Mouse (Mus musculus): Measurements from ENCODE around the gene Gatd1. TPM values are rescaled to one million over a fixed set of nuclear protein-coding genes. Genes with fewer than 3 reads are reported as not detected.
A peak's percentile ranks its signal among the peaks of the same experiment; 100 is the strongest.
"Not testable (repeated sequence)": the region's sequence is repeated elsewhere in the genome, so short reads cannot be mapped to it uniquely, and the experiment has no call there.

The Gatd1 gene
- total RNA-seq, 2 experiments from 2014 or later = 38.2 to 39.5 TPM

DNA sequence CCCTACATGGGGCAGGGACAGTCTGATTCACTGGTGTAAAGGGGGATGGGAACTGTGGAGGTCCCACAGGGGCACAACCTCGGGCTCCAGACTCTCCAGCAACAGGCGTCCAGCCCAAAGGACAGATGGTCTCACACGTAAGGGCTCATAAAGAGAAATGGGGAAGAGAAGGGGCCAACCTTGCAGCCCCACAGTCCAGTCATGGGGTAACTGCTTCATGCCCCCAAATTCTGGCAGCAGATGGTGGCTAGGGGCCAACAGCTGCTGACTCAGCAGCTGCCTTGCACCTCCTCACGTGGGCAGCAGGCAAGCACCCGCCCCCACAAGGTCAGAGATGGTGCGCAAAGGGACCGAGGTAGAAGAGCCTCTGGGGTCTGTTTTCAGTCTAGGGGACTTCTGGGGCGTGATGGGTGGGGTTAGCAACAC lies 18.3 kb upstream of the Gatd1 start:
- DNase-seq (ENCODE audit: extremely low spot score in 1 of 2, low spot score in 2 of 2) = peak in 1 of 2 experiments; percentile 38
- intact Hi-C loops (cut with DNase I) = no loop called here

DNA sequence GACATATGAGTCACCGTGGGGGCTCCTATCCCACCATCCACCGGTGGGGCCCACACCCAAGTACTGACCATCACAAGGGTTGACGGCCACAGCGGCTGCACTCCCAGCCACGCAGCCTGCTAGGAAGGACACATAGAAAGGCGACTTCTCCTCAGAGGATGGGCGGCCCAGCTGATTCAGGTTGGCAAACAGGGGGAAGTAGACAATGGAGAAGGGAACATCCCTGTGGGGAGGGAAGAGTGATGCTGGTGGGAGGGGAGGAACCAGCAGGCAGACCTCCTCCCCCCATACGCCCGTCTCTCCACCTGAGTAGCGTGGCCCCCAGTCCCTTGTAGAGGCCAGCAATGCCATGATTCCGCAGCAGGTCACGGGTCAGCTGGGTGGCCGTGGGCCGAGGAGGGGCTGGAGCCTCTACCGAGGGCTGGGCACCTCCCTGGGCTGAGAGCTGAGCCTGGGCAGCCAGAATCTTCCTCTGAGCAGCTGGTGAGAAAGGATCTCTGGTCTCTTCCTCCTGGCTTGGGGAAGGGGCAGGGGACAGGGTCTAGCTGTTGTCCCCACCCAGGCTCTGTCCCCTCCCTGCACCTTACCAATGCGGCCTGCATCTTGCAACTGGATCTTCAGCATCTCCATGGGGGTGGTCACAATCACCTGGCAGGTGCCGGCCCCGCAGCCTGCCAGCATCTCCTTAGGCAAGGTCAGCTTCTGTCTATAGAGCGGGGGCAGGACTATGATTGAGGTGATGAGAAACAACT lies 17.7 kb upstream of the Gatd1 start:
- intact Hi-C loops (cut with DNase I) = no loop called here
- peak in 1 of 2 experiments; percentile 34 for DNase-seq (ENCODE audit: extremely low spot score in 1 of 2, low spot score in 2 of 2)

DNA sequence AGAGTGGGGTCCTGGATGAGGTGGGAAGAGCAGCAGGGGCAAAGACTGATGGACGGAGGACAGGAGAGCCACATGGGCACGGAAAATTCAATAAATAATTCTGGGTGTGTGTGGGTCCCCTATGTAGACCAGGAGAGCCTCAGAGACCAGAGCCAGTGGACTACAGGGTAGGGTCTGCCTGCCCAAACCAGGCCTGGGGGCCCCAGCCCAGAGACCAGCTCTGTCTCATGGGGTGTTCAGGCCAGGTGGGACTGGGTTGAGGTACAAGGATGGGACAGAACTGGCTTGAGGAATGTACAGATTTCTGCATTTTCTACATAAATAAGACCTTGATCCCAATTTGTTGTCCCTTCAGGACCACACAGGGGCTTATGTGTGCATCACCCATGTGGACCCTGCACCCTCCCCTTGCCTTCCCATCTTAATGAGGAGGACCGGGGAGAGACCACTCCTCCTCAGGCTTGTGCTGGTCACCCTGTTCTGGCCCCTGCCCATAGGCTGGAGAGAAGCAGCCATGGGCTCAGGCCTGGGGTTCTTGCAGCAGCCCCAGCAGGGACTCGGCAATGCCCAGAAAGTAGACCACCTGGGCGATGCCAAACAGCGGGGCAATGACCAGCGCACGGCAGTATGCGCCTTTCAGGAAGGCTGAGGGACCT lies 16.8 kb upstream of the Gatd1 start:
- DNase-seq (ENCODE audit: extremely low spot score in 1 of 2, low spot score in 2 of 2) = peak in 1 of 2 experiments; percentile 25
- intact Hi-C loops (cut with DNase I) = no loop called here

DNA sequence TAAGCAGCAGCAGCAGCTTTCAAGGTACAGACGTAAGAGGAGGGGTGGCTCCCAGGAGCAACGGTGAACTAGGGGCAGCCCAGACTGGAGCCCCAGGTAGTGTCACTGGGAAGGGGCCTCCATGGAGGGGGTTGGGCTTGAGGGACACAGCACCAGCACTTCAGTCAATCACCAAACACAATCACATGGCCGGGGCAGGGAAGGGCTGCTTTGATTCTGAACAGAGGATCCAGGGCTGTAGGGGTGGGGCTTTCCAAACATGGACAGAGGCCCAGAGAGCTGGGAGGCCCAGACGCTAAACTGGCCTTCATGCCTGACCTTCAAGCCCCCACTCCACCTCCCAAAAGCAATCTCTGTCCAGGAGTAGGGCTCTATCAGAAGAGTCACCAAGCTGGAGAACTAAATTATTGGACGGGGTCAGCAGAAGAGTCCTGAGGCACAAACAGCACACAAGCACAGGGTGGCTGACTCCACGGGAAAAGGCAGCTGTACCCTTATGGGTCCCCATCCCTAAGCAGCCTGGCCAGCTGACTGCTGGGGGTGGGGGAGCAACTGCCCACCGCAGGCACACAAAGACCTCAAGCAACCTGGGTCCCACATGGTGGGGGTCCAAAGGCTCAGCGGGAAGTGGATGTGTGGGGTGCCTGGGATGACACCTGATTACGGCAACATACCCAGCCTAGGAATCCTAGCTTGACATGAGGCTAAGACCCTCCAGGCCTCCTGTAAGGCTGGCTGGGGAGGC lies 16.1 kb upstream of the Gatd1 start:
- intact Hi-C loops (cut with DNase I) = no loop called here
- peak in 1 of 2 experiments; percentile 34 for DNase-seq (ENCODE audit: extremely low spot score in 1 of 2, low spot score in 2 of 2)

DNA sequence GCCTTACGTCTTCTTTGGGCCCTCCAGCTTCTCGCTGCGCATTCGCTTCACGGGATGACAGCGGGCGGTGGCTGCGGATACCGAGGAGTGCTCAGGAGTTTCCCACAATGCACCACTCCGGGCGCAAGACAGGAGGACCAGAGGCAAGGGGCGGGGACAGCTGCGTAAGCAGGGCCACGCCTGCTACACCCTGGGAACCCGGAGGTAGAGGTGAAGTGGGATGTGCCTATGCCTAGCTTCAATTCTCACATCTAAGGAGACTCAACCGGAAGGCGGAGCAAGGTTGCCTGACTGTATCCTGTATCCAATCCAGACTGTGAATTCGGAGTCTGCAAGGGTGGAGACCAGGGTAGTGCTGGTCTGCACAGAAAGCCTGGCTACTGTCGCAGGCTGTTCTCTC lies 15.4 kb upstream of the Gatd1 start, which contains the start of gene Cend1:
Gene Cend1, minus strand, starts transcription at position 182 of the 400 bp plus-strand sequence.
- peak; percentile 86 to 87 for DNase-seq (ENCODE audit: extremely low spot score in 1 of 2, low spot score in 2 of 2)
- intact Hi-C loops (cut with DNase I) = no loop called here

DNA sequence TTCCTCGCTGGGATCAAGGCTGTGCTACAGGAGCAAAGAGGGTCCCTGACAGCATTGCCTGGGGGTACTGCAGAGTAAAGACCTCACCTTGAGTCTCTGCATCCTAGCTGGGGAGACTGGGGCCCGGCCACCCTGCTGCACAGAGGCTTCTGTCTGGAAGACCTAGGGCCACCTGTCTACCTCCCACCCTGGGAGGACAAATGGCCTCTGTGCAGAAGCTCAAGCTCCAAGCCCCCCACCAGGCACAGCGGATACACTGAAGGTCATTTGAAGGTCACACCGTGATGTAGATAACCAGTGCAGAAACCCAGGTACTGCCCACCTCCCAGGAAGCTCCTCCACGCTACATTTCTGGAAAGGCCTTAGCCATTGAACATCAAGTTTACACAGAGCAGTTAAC lies 14.8 kb upstream of the Gatd1 start:
- intact Hi-C loops (cut with DNase I) = no loop called here
- DNase-seq (ENCODE audit: extremely low spot score in 1 of 2, low spot score in 2 of 2) = no peak

DNA sequence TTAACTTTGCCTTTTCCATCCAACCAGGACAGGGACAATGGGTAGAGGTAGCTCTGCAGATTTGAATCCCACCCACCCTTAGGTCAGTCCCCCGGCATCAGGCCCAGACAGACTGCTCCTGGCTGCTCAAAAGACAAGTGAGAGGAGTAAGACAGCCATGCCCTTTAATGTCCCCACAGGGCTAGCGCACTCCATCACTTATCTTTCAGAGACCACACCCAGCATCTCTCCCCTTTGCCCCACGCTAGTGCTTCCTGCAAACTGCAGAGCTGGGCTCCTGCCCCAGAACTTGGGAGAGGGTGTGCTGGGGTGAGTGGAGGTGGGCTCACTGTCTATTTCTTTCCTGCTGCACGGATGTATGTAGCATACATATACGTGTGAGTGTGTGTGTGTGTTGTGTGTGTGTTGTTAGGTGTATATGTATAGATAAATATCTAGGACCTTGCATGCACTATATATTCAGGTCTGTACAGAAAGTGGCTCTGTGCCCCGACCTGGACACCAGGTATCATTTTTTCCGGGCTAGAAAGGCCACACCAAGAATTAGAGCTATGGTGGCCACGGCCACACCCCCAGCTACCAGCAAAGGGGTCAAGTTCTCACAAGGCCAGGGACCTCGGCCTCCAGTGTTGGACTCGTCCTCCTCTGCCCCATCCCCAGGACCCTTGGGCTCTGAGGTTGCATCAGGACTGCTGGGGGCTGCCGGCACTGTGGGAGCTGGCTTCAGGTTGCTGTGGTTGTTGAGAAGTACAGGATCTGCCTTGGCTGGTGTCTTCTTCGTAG lies 13.2 kb upstream of the Gatd1 start:
- intact Hi-C loops (cut with DNase I) = no loop called here

DNA sequence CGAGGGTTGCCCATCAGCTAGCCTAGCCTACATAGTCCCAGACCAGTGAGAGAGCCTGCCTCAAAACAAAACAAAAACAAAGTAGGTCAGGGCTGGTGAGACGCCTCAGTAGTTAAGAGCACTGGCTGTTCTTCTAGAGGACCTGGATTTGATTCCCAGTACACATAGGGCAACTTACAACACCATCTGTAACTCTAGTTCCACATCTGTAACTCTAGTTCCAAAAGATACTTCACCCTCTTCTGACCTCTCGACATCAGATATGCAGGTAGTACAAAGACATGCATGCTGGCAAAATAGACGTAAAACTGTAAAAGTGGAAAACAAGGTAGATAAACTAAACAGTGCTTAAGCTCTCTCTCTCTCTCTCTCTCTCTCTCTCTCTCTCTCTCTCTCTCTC lies 9.9 kb upstream of the Gatd1 start:
- no peak for DNase-seq (ENCODE audit: extremely low spot score in 1 of 2, low spot score in 2 of 2)
- intact Hi-C loops (cut with DNase I) = no loop called here

More for the DNA sequence above, 13.2 kb upstream of the Gatd1 start:
- DNase-seq (ENCODE audit: extremely low spot score in 1 of 2, low spot score in 2 of 2) = peak in 1 of 2 experiments; percentile 24

DNA sequence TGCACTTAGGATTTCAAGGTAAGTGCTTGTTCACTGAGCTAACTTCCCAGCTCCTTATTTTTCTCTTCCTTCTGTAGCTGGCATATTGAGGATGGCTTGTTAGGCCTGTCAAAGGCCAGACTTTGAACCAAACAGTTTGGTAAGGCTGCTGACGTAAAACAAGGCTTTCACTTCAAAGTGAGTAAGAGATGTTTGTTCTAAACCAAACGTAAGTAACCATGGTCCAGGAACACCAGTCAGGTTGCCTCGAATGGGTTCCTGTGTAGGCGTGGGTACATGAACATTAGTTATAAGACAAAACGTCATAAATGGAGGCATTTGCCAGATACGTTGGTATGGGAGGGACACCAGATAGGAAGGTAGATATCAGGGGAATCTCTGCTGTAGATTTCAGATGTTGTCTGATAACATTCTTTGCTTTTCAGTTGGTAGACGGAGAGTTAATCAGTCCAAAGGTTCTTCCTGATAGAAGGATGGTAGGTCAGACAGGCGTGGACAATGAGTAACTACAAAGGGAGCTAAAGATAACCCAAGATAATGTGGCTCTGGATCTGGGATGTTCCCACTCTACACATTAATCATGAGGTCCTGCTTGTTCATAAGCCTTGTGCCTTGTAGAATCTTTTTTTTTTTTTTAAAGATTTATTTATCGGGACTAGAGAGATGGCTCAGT lies 6.2 kb upstream of the Gatd1 start:
- intact Hi-C loops (cut with DNase I) = no loop called here
- DNase-seq (ENCODE audit: extremely low spot score in 1 of 2, low spot score in 2 of 2) = no peak

DNA sequence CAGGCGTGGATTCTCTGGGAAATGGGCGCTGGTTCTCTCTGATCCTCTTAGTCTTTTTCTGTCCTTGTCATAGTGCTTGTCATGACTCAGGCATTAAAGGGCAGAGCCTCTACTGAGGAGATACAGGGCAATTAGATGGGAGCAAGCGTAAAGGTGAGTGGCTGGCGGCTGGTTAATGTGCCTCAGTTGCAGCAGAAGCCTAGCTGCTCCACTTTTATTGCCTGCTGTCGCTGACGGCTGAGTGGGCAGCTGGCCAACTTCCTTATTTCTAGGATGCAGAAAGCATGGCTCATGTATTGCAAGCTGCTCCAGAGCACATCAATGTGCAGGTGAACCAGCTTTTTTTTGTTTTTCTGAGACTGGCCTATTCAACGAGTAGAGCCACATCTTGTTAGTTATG lies 5.0 kb upstream of the Gatd1 start:
- DNase-seq (ENCODE audit: extremely low spot score in 1 of 2, low spot score in 2 of 2) = peak in 1 of 2 experiments; percentile 74
- intact Hi-C loops (cut with DNase I) = no loop called here

DNA sequence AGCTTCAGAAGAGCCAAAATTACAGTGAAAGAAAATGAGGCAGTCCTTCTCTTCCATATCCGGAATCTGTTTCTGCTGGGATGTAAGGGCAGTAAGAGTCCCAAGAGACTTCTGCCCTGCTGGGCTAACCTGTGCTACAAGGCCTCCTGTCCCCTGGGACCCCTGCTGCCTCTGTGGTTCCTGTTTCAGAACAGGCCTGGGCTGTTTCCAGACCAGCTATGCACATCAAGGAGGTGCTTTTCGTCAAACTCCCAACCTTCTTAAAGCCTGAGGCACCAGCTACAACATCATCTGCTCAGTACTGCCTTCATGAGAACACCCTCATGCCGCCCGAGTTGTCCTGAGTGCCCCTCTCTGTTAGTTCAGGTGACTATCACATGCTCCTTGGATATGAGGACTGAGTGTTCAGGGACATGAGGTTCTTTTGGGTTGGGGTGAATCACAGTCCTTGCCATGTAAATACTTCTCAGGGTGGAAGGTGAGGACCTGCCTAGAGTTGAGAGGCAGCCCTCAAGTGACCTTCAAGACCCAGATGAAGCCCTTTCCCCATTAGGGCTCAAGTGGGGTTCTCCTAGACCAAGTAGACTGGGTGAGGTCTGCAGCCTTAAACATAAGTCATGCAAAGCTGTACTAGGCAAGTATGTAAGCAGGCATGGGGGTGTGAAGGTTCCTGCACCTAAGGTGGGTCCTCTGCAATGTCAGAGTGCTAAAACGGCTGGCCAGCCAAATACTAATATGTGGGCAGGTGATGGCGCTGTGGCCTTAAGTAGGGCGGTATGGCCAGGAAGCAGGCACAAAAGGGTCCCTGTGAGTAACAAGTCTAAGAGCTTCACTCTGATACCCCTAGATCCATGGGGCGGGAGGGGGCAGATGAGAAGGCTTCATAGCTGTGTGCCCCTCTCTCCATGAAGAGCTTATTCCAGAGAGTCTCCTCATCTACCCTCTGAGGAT lies 4.1 kb upstream of the Gatd1 start:
- no peak for DNase-seq (ENCODE audit: extremely low spot score in 1 of 2, low spot score in 2 of 2)
- intact Hi-C loops (cut with DNase I) = no loop called here

DNA sequence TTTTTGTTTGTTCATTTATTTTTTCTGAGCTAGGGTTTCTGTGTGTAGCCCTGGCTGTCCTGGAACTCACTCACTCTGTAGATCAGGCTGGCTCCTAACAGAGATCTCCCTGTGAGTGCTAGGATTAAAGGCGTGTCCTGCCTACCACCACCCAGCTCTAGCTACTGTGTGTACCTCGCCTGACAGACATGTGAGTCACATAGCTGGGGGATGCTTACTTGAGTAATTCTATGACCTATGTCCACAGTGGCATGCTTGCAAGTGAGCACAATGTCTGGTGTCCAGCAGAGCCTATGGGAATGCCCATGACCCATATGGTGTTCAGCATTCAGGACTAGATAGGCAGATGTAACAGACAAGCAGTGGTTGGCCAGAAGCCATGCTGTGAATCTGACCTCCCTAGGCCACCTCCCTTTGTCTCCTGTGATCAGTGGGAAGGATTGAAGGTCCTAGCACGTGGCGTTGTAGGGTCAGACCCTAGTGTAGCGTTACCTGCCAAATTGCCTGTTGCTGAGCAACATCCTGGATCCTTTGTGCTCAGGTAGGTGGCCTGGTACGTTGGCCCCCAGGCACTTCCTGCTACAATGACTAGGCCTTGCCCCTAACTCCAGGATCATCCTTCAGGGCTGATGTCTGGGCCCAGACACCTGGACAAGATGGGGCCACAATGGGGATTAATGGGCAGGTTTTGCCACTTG lies 2.4 kb upstream of the Gatd1 start:
- DNase-seq (ENCODE audit: extremely low spot score in 1 of 2, low spot score in 2 of 2) = no peak
- intact Hi-C loops (cut with DNase I) = no loop called here

DNA sequence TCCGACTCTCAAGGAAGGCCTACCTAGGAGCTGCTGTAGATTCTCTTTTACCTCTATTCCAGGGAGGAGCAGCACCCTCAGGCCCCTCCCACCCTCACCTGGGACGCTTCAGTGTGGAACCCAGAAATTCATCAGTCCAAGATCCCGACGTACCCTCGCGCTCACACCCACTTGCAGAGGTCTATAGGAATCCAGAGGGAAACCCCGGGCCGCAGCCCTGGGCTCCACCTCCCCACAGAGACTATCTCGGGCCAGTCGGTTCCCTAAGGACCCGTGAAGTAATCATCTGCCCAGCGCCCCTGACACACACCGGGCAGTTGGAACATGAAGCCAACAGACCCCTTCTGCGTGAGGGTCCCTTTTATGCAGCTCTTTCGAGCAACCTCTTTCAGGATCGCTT lies 605 bp downstream of the Gatd1 start:
- no peak for DNase-seq (ENCODE audit: extremely low spot score in 1 of 2, low spot score in 2 of 2)
- intact Hi-C loops (cut with DNase I) = no loop called here

DNA sequence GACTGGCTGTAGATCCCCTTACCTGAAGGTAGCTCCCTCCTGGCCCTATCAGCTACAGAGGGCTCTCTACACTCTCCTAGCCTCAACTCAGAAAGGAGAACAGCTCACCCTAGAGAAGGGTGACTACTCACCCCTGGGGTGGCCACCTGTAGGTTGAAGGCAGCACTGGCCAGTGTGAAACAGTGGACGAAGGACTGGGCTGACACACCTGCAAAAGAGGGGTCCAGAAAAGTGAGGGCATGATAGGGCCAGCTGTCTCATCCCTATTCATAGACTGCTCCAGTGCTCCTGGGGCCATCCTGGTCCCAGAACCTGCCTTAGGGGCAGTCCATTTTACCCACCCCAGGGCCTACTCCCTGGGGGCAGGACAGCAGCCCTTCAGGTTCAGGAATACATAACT lies 2.3 kb downstream of the Gatd1 start:
- intact Hi-C loops (cut with DNase I) = no loop called here
- DNase-seq (ENCODE audit: extremely low spot score in 1 of 2, low spot score in 2 of 2) = no peak

DNA sequence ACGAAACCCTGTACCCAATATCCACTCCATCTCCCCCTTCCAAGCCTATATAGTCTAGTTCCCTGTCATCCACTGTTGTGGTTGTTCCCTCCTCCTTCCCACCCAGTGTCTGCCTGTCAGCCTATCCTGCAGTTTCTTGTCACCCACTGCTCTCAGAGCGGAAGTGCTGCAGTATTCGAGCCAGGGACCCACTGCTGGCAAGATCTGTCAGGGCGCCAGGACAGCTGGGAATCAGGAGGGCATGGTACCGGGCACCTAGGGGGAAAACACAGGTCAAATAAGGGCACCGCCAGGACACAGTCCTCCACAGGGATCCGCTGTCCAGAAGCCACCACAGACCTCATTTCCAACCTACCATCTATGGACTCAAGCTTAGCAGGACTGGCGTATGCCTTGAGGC lies 3.3 kb downstream of the Gatd1 start:
- no peak for DNase-seq (ENCODE audit: extremely low spot score in 1 of 2, low spot score in 2 of 2)
- intact Hi-C loops (cut with DNase I) = no loop called here

DNA sequence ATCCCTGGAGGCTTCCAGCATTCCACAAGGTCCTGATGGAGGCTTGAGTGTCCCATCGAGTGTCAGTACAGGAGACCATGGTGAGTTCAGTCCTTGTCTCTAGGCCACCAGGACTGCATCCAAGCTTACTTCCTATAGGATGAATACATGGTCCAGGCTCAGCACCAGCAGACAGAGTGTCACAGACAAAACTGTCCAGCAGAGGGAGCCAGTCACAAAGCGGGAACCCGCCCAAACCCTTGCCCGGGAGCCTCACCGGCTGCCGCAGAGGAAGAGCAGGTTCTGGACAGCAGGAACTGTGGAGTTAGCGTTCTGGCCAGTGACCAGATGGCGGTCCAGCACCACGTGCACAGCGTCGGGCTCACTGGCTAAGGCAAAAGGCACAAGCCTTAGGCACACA lies 5.1 kb downstream of the Gatd1 start:
- intact Hi-C loops (cut with DNase I) = no loop called here
- peak; percentile 76 to 89 for DNase-seq (ENCODE audit: extremely low spot score in 1 of 2, low spot score in 2 of 2)

DNA sequence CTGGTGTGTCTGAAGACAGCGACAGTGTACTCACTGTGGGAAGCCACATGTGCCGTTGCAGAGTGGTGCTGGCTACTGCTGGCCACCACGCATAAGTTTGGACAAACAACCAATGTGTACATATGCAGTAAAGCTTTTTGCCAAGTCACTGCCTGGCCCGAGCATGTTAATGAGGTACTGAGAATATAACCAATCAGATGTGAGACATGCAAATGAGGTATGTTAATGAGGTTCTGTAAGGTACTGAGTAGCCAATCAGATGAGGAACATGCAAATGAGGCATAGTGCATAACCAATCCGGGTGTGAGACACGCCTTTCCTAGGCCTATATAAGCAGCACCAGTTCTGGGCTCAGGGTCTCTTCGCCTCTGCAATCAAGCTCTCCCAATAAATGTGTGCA lies 6.3 kb downstream of the Gatd1 start:
- intact Hi-C loops (cut with DNase I); DNase-seq (ENCODE audit: extremely low spot score in 1 of 2, low spot score in 2 of 2): not testable (repeated sequence)
